Mouse (Mus musculus) mouse trophoblast stem cell (cell line): Measurements from ENCODE around the gene Il4ra.

Source experiments
- in situ Hi-C, 2 experiments: fragments of 300-500 bp; cut with MseI, MboI; formaldehyde crosslinking; loops; 2 replicates in 1 of 2; 3 replicates in 1 of 2; pipeline ENCODE4 v1.15.1; 2025

Gene Il4ra

GRCm38 (mm10) chr7:125599373-125599973 lies 47.6 kb downstream of the Il4ra start:
- in situ Hi-C loops: no loop called here

GRCm38 (mm10) chr7:125600136-125600535 lies 48.2 kb downstream of the Il4ra start:
- in situ Hi-C loops: no loop called here

GRCm38 (mm10) chr7:125600612-125601279 lies 48.8 kb downstream of the Il4ra start:
- in situ Hi-C loops: no loop called here

GRCm38 (mm10) chr7:125601280-125601670 lies 49.4 kb downstream of the Il4ra start:
- in situ Hi-C loops: no loop called here

GRCm38 (mm10) chr7:125601821-125602448 lies 50.0 kb downstream of the Il4ra start:
- in situ Hi-C loops: no loop called here

GRCm38 (mm10) chr7:125603185-125603631 lies 51.3 kb downstream of the Il4ra start, which contains the start of gene Il21r:
TSS of gene Il21r (plus strand) at chr7:125603429.
- in situ Hi-C loops: no loop called here

GRCm38 (mm10) chr7:125604362-125605319 lies 52.7 kb downstream of the Il4ra start:
- in situ Hi-C loops: no loop called here

- in situ Hi-C loops: no loop called here
These were observed 53.8 kb downstream of the Il4ra start for GRCm38 (mm10) chr7:125605725-125606139.

- in situ Hi-C loops: no loop called here
These were observed 54.6 kb downstream of the Il4ra start for GRCm38 (mm10) chr7:125606265-125607164.

GRCm38 (mm10) chr7:125607384-125608182 lies 55.7 kb downstream of the Il4ra start:
- in situ Hi-C loops: no loop called here

- in situ Hi-C loops: no loop called here
These were observed 56.3 kb downstream of the Il4ra start for GRCm38 (mm10) chr7:125608183-125608688.

GRCm38 (mm10) chr7:125613579-125613978 lies 61.7 kb downstream of the Il4ra start:
- in situ Hi-C loops: no loop called here

- in situ Hi-C loops: no loop called here
These were observed 63.5 kb downstream of the Il4ra start for GRCm38 (mm10) chr7:125615453-125615852.

- in situ Hi-C loops: no loop called here
These were observed 66.1 kb downstream of the Il4ra start for GRCm38 (mm10) chr7:125618016-125618415.

GRCm38 (mm10) chr7:125620077-125620476 lies 68.2 kb downstream of the Il4ra start:
- in situ Hi-C loops: no loop called here

- in situ Hi-C loops: no loop called here
These were observed 71.1 kb downstream of the Il4ra start for GRCm38 (mm10) chr7:125622741-125623685.

GRCm38 (mm10) chr7:125625219-125625618 lies 73.3 kb downstream of the Il4ra start:
- in situ Hi-C loops: no loop called here

- in situ Hi-C loops: no loop called here
These were observed 73.9 kb downstream of the Il4ra start for GRCm38 (mm10) chr7:125625829-125626228.
